Mouse (Mus musculus) kidney, embryonic 16.5 days (tissue): Measurements from ENCODE around the gene 1810010H24Rik. TPM values are rescaled to one million over a fixed set of nuclear protein-coding genes. Genes with fewer than 3 reads are reported as not detected.
"Not testable (repeated sequence)": the region's sequence is repeated elsewhere in the genome, so short reads cannot be mapped to it uniquely, and the experiment has no call there.

Experiments used
- ATAC-seq: fragments of 200-750 bp; cut with Nextera tagmentation; 2 replicates; pipeline ENCODE4 v1.8.0; 2017; ENCODE audit warnings: moderate TSS enrichment; ENCODE audit not compliant: low FRiP score, low TSS enrichment
- H3K27ac ChIP-seq: fragments of 300-500 bp; sonication (generic); 2 replicates; pipeline ENCODE4 v1.5.1; 2014; ENCODE audit warnings: low read length
- H3K27me3 ChIP-seq: fragments of 300-500 bp; sonication (generic); 2 replicates; pipeline ENCODE4 v1.6.1; 2014; ENCODE audit warnings: low read length, control low read depth, mixed read lengths; ENCODE audit not compliant: insufficient read depth
- H3K36me3 ChIP-seq: fragments of 300-500 bp; sonication (generic); 2 replicates; pipeline ENCODE4 v1.6.1; 2014; ENCODE audit warnings: low read length, control low read depth, mixed read lengths; ENCODE audit not compliant: insufficient read depth
- H3K4me1 ChIP-seq: fragments of 300-500 bp; sonication (generic); 2 replicates; pipeline ENCODE4 v1.6.1; 2014; ENCODE audit warnings: low read length, control low read depth, mixed read lengths; ENCODE audit not compliant: insufficient read depth
- H3K4me2 ChIP-seq: fragments of 300-500 bp; sonication (generic); replicated peaks from 2 replicates; pipeline ENCODE4 v1.6.1; 2014; ENCODE audit warnings: low read depth, low read length
- H3K4me3 ChIP-seq: fragments of 300-500 bp; sonication (generic); 2 replicates; pipeline ENCODE4 v1.5.1; 2014; ENCODE audit warnings: mild to moderate bottlenecking, low read length
- H3K9ac ChIP-seq: fragments of 300-500 bp; sonication (generic); replicated peaks from 2 replicates; pipeline ENCODE4 v1.6.1; 2014; ENCODE audit warnings: low read length
- H3K9me3 ChIP-seq: fragments of 300-500 bp; sonication (generic); 2 replicates; pipeline ENCODE4 v1.6.1; 2016; ENCODE audit warnings: low read length, control low read depth
- WGBS: fragments of 180-500 bp; shearing (Covaris S2); extraction: QIAGEN DNeasy Blood & Tissue Kit; methylation state at CpG from one replicate; pipeline ENCODE4 v1.1.7; 2014; 5-methylcytosine and 5-hydroxymethylcytosine counted together
- polyA plus RNA-seq: library from polyadenylated mRNA; unstranded; fragments of >200 nt; fragmentation: Nextera tagmentation; extraction: Ambion mirVana; gene quantifications from 2 replicates; pipeline ENCODE4 v1.2.1, GENCODE M21; 2015

Gene 1810010H24Rik
- polyA plus RNA-seq, 1 experiment from 2014 or later: 1.8 TPM

GRCm38 (mm10) chr11:107039417-107039816 is 13.9 kb downstream of the 1810010H24Rik start:
- Histone ChIP-seq H3K27me3 (no peaks in the 10 kb centered on the region), H3K27ac (no peak overlapping the region), H3K4me2 (no peak overlapping the region), H3K4me1 (no peaks in the 10 kb centered on the region), H3K9ac (no peak overlapping the region), H3K36me3 (peaks cover 66% of the 10 kb centered on the region), H3K4me3 (no peak overlapping the region), H3K9me3 (no peaks in the 10 kb centered on the region)
- WGBS: 89% methylated on average over 5 of the region's 5 CpGs
- ATAC-seq: no peak

- no peaks in the 10 kb centered on the region for H3K4me1 ChIP-seq
- H3K9me3 ChIP-seq: no peaks in the 10 kb centered on the region
- no peaks in the 10 kb centered on the region for H3K27me3 ChIP-seq
- no peak overlapping the region for H3K27ac ChIP-seq
- no peak for ATAC-seq
- H3K9ac ChIP-seq: no peak overlapping the region
- H3K36me3 ChIP-seq: peaks cover 71% of the 10 kb centered on the region
- no peak overlapping the region for H3K4me2 ChIP-seq
- WGBS: 91% methylated on average over 3 of the region's 3 CpGs
- H3K4me3 ChIP-seq: no peak overlapping the region
Observed at GRCm38 (mm10) chr11:107041396-107041795, 15.9 kb downstream of the 1810010H24Rik start.

- H3K27me3 ChIP-seq: no peaks in the 10 kb centered on the region
- no peaks in the 10 kb centered on the region for H3K9me3 ChIP-seq
- no peak overlapping the region for H3K4me2 ChIP-seq
- WGBS: 92% methylated on average over 11 of the region's 11 CpGs
- ATAC-seq: no peak
- H3K36me3 ChIP-seq: peaks cover 65% of the 10 kb centered on the region
- H3K9ac ChIP-seq: no peak overlapping the region
- H3K27ac ChIP-seq: no peak overlapping the region
- H3K4me1 ChIP-seq: no peaks in the 10 kb centered on the region
- no peak overlapping the region for H3K4me3 ChIP-seq
Observed at GRCm38 (mm10) chr11:107043361-107043760, 17.9 kb downstream of the 1810010H24Rik start.

- Histone ChIP-seq H3K27me3 (no peaks in the 10 kb centered on the region), H3K4me1 (no peaks in the 10 kb centered on the region), H3K36me3 (peaks cover 57% of the 10 kb centered on the region), H3K9me3 (no peaks in the 10 kb centered on the region), H3K27ac (no peak overlapping the region), H3K4me2 (no peak overlapping the region), H3K9ac (no peak overlapping the region), H3K4me3 (no peak overlapping the region)
- ATAC-seq: no peak
- 57% methylated on average over 5 of the region's 5 CpGs for WGBS
Observed at GRCm38 (mm10) chr11:107044321-107044720, 18.8 kb downstream of the 1810010H24Rik start.

GRCm38 (mm10) chr11:107045546-107045945 is 20.1 kb downstream of the 1810010H24Rik start:
- H3K4me2 ChIP-seq: no peak overlapping the region
- no peak overlapping the region for H3K9ac ChIP-seq
- H3K9me3 ChIP-seq: no peaks in the 10 kb centered on the region
- ATAC-seq: no peak
- no peaks in the 10 kb centered on the region for H3K4me1 ChIP-seq
- peaks cover 46% of the 10 kb centered on the region for H3K36me3 ChIP-seq
- H3K4me3 ChIP-seq: no peak overlapping the region
- no peak overlapping the region for H3K27ac ChIP-seq
- no peaks in the 10 kb centered on the region for H3K27me3 ChIP-seq
- 87% methylated on average over 4 of the region's 4 CpGs for WGBS

- Histone ChIP-seq H3K4me2 (no peak overlapping the region), H3K27me3 (no peaks in the 10 kb centered on the region), H3K36me3 (peaks cover 43% of the 10 kb centered on the region), H3K9ac (no peak overlapping the region), H3K9me3 (no peaks in the 10 kb centered on the region), H3K27ac (no peak overlapping the region), H3K4me1 (no peaks in the 10 kb centered on the region), H3K4me3 (no peak overlapping the region)
- WGBS: 92% methylated on average over 15 of the region's 15 CpGs
- no peak for ATAC-seq
Observed at GRCm38 (mm10) chr11:107046766-107047620, 21.5 kb downstream of the 1810010H24Rik start.

GRCm38 (mm10) chr11:107054870-107055269 is 29.4 kb downstream of the 1810010H24Rik start:
- peaks cover 73% of the 10 kb centered on the region for H3K36me3 ChIP-seq
- WGBS: 95% methylated on average over 6 of the region's 6 CpGs
- no peak for ATAC-seq
- H3K4me1 ChIP-seq: no peaks in the 10 kb centered on the region
- no peak overlapping the region for H3K9ac ChIP-seq
- H3K4me2 ChIP-seq: no peak overlapping the region
- no peaks in the 10 kb centered on the region for H3K9me3 ChIP-seq
- no peaks in the 10 kb centered on the region for H3K27me3 ChIP-seq
- H3K4me3 ChIP-seq: no peak overlapping the region
- no peak overlapping the region for H3K27ac ChIP-seq

GRCm38 (mm10) chr11:107057391-107057790 is 31.9 kb downstream of the 1810010H24Rik start:
- Histone ChIP-seq H3K9me3 (no peaks in the 10 kb centered on the region), H3K4me1 (no peaks in the 10 kb centered on the region), H3K27ac (no peak overlapping the region), H3K4me3 (no peak overlapping the region), H3K27me3 (no peaks in the 10 kb centered on the region), H3K4me2 (no peak overlapping the region), H3K36me3 (peaks cover 86% of the 10 kb centered on the region), H3K9ac (no peak overlapping the region)
- WGBS: 92% methylated on average over 6 of the region's 6 CpGs
- ATAC-seq: no peak

- H3K36me3 ChIP-seq: peaks cover 77% of the 10 kb centered on the region
- 96% methylated on average over 3 of the region's 3 CpGs for WGBS
- H3K27ac ChIP-seq, H3K27me3 ChIP-seq, H3K4me1 ChIP-seq, H3K4me2 ChIP-seq, H3K9ac ChIP-seq, ATAC-seq, H3K4me3 ChIP-seq, H3K9me3 ChIP-seq: not testable (repeated sequence)
Observed at GRCm38 (mm10) chr11:107059634-107060033, 34.2 kb downstream of the 1810010H24Rik start.

- ATAC-seq: no peak
- no peak overlapping the region for H3K27ac ChIP-seq
- H3K4me2 ChIP-seq: no peak overlapping the region
- no peaks in the 10 kb centered on the region for H3K9me3 ChIP-seq
- H3K36me3 ChIP-seq: peaks cover 77% of the 10 kb centered on the region
- H3K4me1 ChIP-seq: no peaks in the 10 kb centered on the region
- H3K27me3 ChIP-seq: no peaks in the 10 kb centered on the region
- H3K9ac ChIP-seq: no peak overlapping the region
- 97% methylated on average over 1 of the region's 1 CpGs for WGBS
- H3K4me3 ChIP-seq: no peak overlapping the region
Observed at GRCm38 (mm10) chr11:107060941-107061340, 35.5 kb downstream of the 1810010H24Rik start.
